Comparison of ENCODE assay signal across 10 mouse cellular contexts in the genomic region with DNA sequence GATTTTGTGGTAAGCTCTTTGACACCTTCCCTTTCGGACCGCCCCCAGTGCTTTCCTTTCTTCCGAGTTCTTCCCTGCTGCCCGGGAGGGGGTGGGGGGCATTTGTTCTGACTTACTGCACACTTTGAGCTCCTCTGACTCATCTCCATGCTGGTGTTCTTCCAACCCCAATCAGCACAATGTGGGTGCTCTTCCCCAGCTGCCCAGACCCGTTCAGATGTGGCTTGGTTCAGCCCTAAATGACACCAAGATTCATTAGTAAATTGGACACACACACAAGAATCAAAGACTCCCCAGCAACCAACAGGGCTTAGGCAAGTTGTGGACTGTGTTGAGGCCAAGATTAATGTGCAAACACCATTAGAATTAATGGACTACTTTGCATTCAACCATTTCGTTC. TPM values are rescaled to one million over a fixed set of nuclear protein-coding genes. Genes with fewer than 3 reads are reported as not detected.
DNase-seq lines count a peak whose midpoint lies in the region; ATAC-seq lines count a peak whose summit lies in the region.
"Had no signal": no experiment of that assay in that cellular context is flagged by ENCODE, and none has a peak within 500 bp of the region (broad histone marks: within the 10 kb centered on the region; RNA-seq: fewer than 3 reads in every experiment).

No protein-coding gene starts in this region.

- H3K79me2 ChIP-seq in macrophage (ENCODE audit: inconsistent target), result no peaks in the 10 kb centered on the region

- H3K27ac ChIP-seq in midbrain, embryonic 11.5 days (ENCODE audit: low read depth, low read length), result no peak overlapping the region
- no peak overlapping the region for H3K27ac ChIP-seq in midbrain, embryonic 10.5 days (replicated peaks)
- 0 out of 2 replicates have a peak overlapping the region, but pooled peaks have one; percentile 93 for H3K27ac ChIP-seq in macrophage
- H3K27ac ChIP-seq: kidney, embryonic 15.5 days; liver, embryonic 15.5 days had no signal

- no peak overlapping the region for H3K9ac ChIP-seq in midbrain, embryonic 11.5 days (ENCODE audit: low read length)
- H3K9ac ChIP-seq: kidney, embryonic 15.5 days; liver, embryonic 15.5 days had no signal

- peak; percentile 69 for DNase-seq in midbrain, embryonic 11.5 days (ENCODE audit: low spot score, missing footprints)
- no peak for DNase-seq in midbrain, embryonic 10.5 days (ENCODE audit: low spot score)
- DNase-seq in frontal cortex, postnatal 36 days (ENCODE audit: low spot score in 2 of 2), result peak; percentile 14 to 45
- no peak for DNase-seq in lung, postnatal 4 days
- DNase-seq in heart, adult 8-10 months (ENCODE audit: low spot score), result no peak
- DNase-seq: gastrocnemius, postnatal 36 days had no signal

- no peaks in the 10 kb centered on the region for H3K9me3 ChIP-seq in midbrain, embryonic 11.5 days (ENCODE audit: control insufficient read depth, low read length)
- no peaks in the 10 kb centered on the region for H3K9me3 ChIP-seq in midbrain, embryonic 10.5 days (replicated peaks)
- H3K9me3 ChIP-seq: kidney, embryonic 15.5 days; liver, embryonic 15.5 days had no signal

- H3K4me1 ChIP-seq in midbrain, embryonic 11.5 days (ENCODE audit: control insufficient read depth, insufficient read depth, low read length), result peaks cover 6% of the 10 kb centered on the region; the same call in 1 of the 2 replicates
- peaks cover 14% of the 10 kb centered on the region for H3K4me1 ChIP-seq in midbrain, embryonic 10.5 days
- H3K4me1 ChIP-seq: liver, embryonic 15.5 days had no signal

- WGBS in midbrain, embryonic 11.5 days, result 18% methylated on average over 6 of the region's 6 CpGs
- 17% methylated on average over 6 of the region's 6 CpGs for WGBS in midbrain, embryonic 10.5 days
- 80% methylated on average over 6 of the region's 6 CpGs for WGBS in macrophage (ENCODE audit: missing documents)

- H3K36me3 ChIP-seq in midbrain, embryonic 11.5 days (ENCODE audit: control insufficient read depth, insufficient read depth, low read length), result no peaks in the 10 kb centered on the region
- no peaks in the 10 kb centered on the region for H3K36me3 ChIP-seq in midbrain, embryonic 10.5 days
- H3K36me3 ChIP-seq in macrophage (ENCODE audit: inconsistent target), result no peaks in the 10 kb centered on the region
- H3K36me3 ChIP-seq: kidney, embryonic 15.5 days; liver, embryonic 15.5 days had no signal

- no peak for ATAC-seq in midbrain, embryonic 11.5 days (ENCODE audit: low FRiP score)
- no peak for ATAC-seq in megakaryocyte-erythroid progenitor cell, adult 5-6 weeks (replicated peaks; ENCODE audit: low FRiP score, low TSS enrichment, poor library complexity, severe bottlenecking)

- no peaks in the 10 kb centered on the region for H3K27me3 ChIP-seq in midbrain, embryonic 11.5 days (ENCODE audit: control insufficient read depth, insufficient read depth, low read length)
- no peaks in the 10 kb centered on the region for H3K27me3 ChIP-seq in midbrain, embryonic 10.5 days (ENCODE audit: low read depth, poor library complexity, severe bottlenecking)
- H3K27me3 ChIP-seq: kidney, embryonic 15.5 days; liver, embryonic 15.5 days had no signal

- H3K4me2 ChIP-seq in midbrain, embryonic 11.5 days, result no peak overlapping the region
- H3K4me2 ChIP-seq: kidney, embryonic 15.5 days; liver, embryonic 15.5 days had no signal

- H3K4me3 ChIP-seq in midbrain, embryonic 11.5 days (ENCODE audit: low read depth, low read length), result no peak overlapping the region
- H3K4me3 ChIP-seq in midbrain, embryonic 10.5 days, result no peak overlapping the region
- no peak overlapping the region for H3K4me3 ChIP-seq in macrophage (ENCODE audit: inconsistent target)
- H3K4me3 ChIP-seq: kidney, embryonic 15.5 days; liver, embryonic 15.5 days had no signal

RNA-seq across cellular contexts. Expression of a gene that starts 30.5 kb away (rescaled TPM):
- 4.7 and 4.9 TPM in 2 replicates for polyA plus RNA-seq in midbrain, embryonic 11.5 days (2014; fragmentation: Nextera tagmentation; extraction: Ambion mirVana)
- polyA plus RNA-seq in midbrain, embryonic 10.5 days (2016; fragmentation: Nextera tagmentation; extraction: Ambion mirVana), result 2.3 and 3.0 TPM in 2 replicates
- 100 to 1,000 TPM in 16 of 26 experiments, 10 to 100 TPM in 10; 22.8 to 137 (median 105) TPM for total RNA-seq in macrophage (2018; cell fraction: chromatin; rRNA removed)
- 10 to 100 TPM; 21.1 to 42.1 (median 30.2) TPM for total RNA-seq in macrophage (2018; cell fraction: cytosol; rRNA removed)
- total RNA-seq in macrophage (2018; cell fraction: nucleus; rRNA removed), result 10 to 100 TPM; 18.5 to 87.3 (median 61.7) TPM
- 16.5 to 19.9 TPM (median 19.2 TPM) in 3 replicates for polyA plus RNA-seq in macrophage (2018)
- total RNA-seq in megakaryocyte-erythroid progenitor cell, adult 5-6 weeks (2014; fragmentation: Nextera tagmentation), result 11.2 and 11.9 TPM in 2 replicates
- 6.3 and 11.9 TPM in 2 replicates for total RNA-seq in megakaryocyte-erythroid progenitor cell, adult 5-6 weeks (2017)
- 10 to 100 TPM; 28.7 to 31.0 (median 29.4) TPM for total RNA-seq in heart, adult 8-10 months (2022)

Comparison
In these comparisons a context has a peak if more than half of its experiments do, and no peak if none do; other contexts are left out.
1. DNase-seq: peak in midbrain, embryonic 11.5 days (single experiment) and frontal cortex, postnatal 36 days (2 of 2); none in midbrain, embryonic 10.5 days (single experiment), lung, postnatal 4 days (0 of 2) and heart, adult 8-10 months (single experiment).